Mouse (Mus musculus) embryonic facial prominence, embryonic 14.5 days (tissue): ENCODE data around the gene Gtpbp4. TPM values are rescaled to one million over a fixed set of nuclear protein-coding genes. Genes with fewer than 3 reads are reported as not detected.
A peak's percentile ranks its signal among the peaks of the same experiment; 100 is the strongest.
"Not testable (repeated sequence)": the region's sequence is repeated elsewhere in the genome, so short reads cannot be mapped to it uniquely, and the experiment has no call there.

ENCODE experiments used
- ATAC-seq: fragments of 200-750 bp; cut with Nextera tagmentation; 2 replicates; pipeline ENCODE4 v1.8.0; 2017; ENCODE audit warnings: low read depth, moderate number of reproducible peaks, moderate TSS enrichment
- DNase-seq: peaks from one replicate; pipeline ENCODE4 v3.0.0-alpha.2; 2015; ENCODE audit warnings: low spot score
- H3K27ac ChIP-seq: fragments of 300-500 bp; sonication (generic); replicated peaks from 2 replicates; pipeline ENCODE4 v1.5.1; 2014; ENCODE audit warnings: low read depth, mild to moderate bottlenecking, low read length, moderate library complexity
- H3K27me3 ChIP-seq: fragments of 300-500 bp; sonication (generic); replicated peaks from 2 replicates; pipeline ENCODE4 v1.6.1; 2014; ENCODE audit warnings: low read length; ENCODE audit not compliant: control insufficient read depth, insufficient read depth
- H3K36me3 ChIP-seq: fragments of 300-500 bp; sonication (generic); 2 replicates; pipeline ENCODE4 v1.6.1; 2014; ENCODE audit warnings: low read length, mixed read lengths; ENCODE audit not compliant: control insufficient read depth, insufficient read depth
- H3K4me1 ChIP-seq: fragments of 300-500 bp; sonication (generic); 2 replicates; pipeline ENCODE4 v1.6.1; 2014; ENCODE audit warnings: antibody characterized with exemption, low read length; ENCODE audit not compliant: control insufficient read depth, insufficient read depth
- H3K4me2 ChIP-seq: fragments of 300-500 bp; sonication (generic); 2 replicates; pipeline ENCODE4 v1.6.1; 2014; ENCODE audit warnings: low read depth, mild to moderate bottlenecking, low read length, moderate library complexity, mixed read lengths
- H3K4me3 ChIP-seq: fragments of 300-500 bp; sonication (generic); 2 replicates; pipeline ENCODE4 v1.5.1; 2014; ENCODE audit warnings: low read depth, mild to moderate bottlenecking, low read length
- H3K9ac ChIP-seq: fragments of 300-500 bp; sonication (generic); 2 replicates; pipeline ENCODE4 v1.6.1; 2014; ENCODE audit warnings: low read depth, mild to moderate bottlenecking, low read length, moderate library complexity, mixed read lengths
- H3K9me3 ChIP-seq: fragments of 300-500 bp; sonication (generic); 2 replicates; pipeline ENCODE4 v1.6.1; 2016; ENCODE audit warnings: low read length; ENCODE audit not compliant: control insufficient read depth
- WGBS: fragments of 180-500 bp; shearing (Covaris S2); extraction: QIAGEN DNeasy Blood & Tissue Kit; methylation state at CpG from one replicate; pipeline ENCODE4 v1.1.7; 2014; 5-methylcytosine and 5-hydroxymethylcytosine counted together
- polyA plus RNA-seq: library from polyadenylated mRNA; unstranded; fragments of >200 nt; fragmentation: Nextera tagmentation; extraction: Ambion mirVana; gene quantifications from 2 replicates; pipeline ENCODE4 v1.2.1, GENCODE M21; 2014

The Gtpbp4 gene
- polyA plus RNA-seq, 1 experiment from 2014 or later, result 75.6 TPM

- not testable (repeated sequence) for H3K9me3 ChIP-seq, H3K9ac ChIP-seq, DNase-seq, H3K4me2 ChIP-seq, H3K27ac ChIP-seq, H3K4me1 ChIP-seq, H3K4me3 ChIP-seq, H3K27me3 ChIP-seq, H3K36me3 ChIP-seq, ATAC-seq
- WGBS, result 61% methylated on average over 2 of the region's 3 CpGs
Measured at GRCm38 (mm10) chr13:8961128-8961888, 34.6 kb downstream of the Gtpbp4 start.

- H3K4me3 ChIP-seq, H3K9ac ChIP-seq, H3K27me3 ChIP-seq, H3K4me1 ChIP-seq, H3K27ac ChIP-seq, H3K36me3 ChIP-seq, H3K9me3 ChIP-seq, H3K4me2 ChIP-seq: not testable (repeated sequence)
- DNase-seq (peak; percentile 14), ATAC-seq (0 out of 2 replicates have a peak, but pooled peaks have one; percentile 50)
- WGBS, result 94% methylated on average over 5 of the region's 6 CpGs
Measured at GRCm38 (mm10) chr13:8959554-8959953, 36.3 kb downstream of the Gtpbp4 start.

GRCm38 (mm10) chr13:8959058-8959457, 36.8 kb downstream of the Gtpbp4 start:
- ATAC-seq, DNase-seq: not testable (repeated sequence)

GRCm38 (mm10) chr13:8956873-8957272, 39.0 kb downstream of the Gtpbp4 start:
- not testable (repeated sequence) for H3K4me3 ChIP-seq, ATAC-seq, H3K4me2 ChIP-seq, H3K9ac ChIP-seq, H3K4me1 ChIP-seq, H3K36me3 ChIP-seq, H3K27me3 ChIP-seq, H3K27ac ChIP-seq, H3K9me3 ChIP-seq, DNase-seq
- no CpG with 5 or more reads among the region's 5 CpGs for WGBS

More at GRCm38 (mm10) chr13:8959058-8959457, 36.8 kb downstream of the Gtpbp4 start:
- not testable (repeated sequence) for H3K4me2 ChIP-seq, H3K4me1 ChIP-seq, H3K4me3 ChIP-seq, H3K27me3 ChIP-seq, H3K9me3 ChIP-seq, H3K27ac ChIP-seq, H3K36me3 ChIP-seq, H3K9ac ChIP-seq
- 86% methylated on average over 1 of the region's 5 CpGs for WGBS

- 50% methylated on average over 1 of the region's 2 CpGs for WGBS
- DNase-seq, ATAC-seq, H3K9me3 ChIP-seq, H3K9ac ChIP-seq, H3K4me1 ChIP-seq, H3K36me3 ChIP-seq, H3K4me2 ChIP-seq, H3K4me3 ChIP-seq, H3K27me3 ChIP-seq, H3K27ac ChIP-seq: not testable (repeated sequence)
Measured at GRCm38 (mm10) chr13:8955127-8955526, 40.8 kb downstream of the Gtpbp4 start.

GRCm38 (mm10) chr13:8952563-8952962, 43.3 kb downstream of the Gtpbp4 start, which contains the start of gene Idi2:
Gene Idi2, plus strand, starts transcription at chr13:8952863.
- DNase-seq, H3K4me2 ChIP-seq, H3K4me1 ChIP-seq, H3K27ac ChIP-seq, H3K9me3 ChIP-seq, H3K27me3 ChIP-seq, H3K9ac ChIP-seq, ATAC-seq, H3K4me3 ChIP-seq, H3K36me3 ChIP-seq: not testable (repeated sequence)

GRCm38 (mm10) chr13:8948131-8948530, 47.8 kb downstream of the Gtpbp4 start, which contains the start of gene Gm9745:
Gene Gm9745, minus strand, starts transcription at chr13:8948231.
- DNase-seq, H3K4me2 ChIP-seq, H3K36me3 ChIP-seq, H3K27me3 ChIP-seq, H3K9me3 ChIP-seq, H3K27ac ChIP-seq, H3K4me3 ChIP-seq, H3K9ac ChIP-seq, H3K4me1 ChIP-seq, ATAC-seq: not testable (repeated sequence)

- H3K4me1 ChIP-seq, DNase-seq, H3K27ac ChIP-seq, H3K4me3 ChIP-seq, H3K9me3 ChIP-seq, ATAC-seq, H3K9ac ChIP-seq, H3K36me3 ChIP-seq, H3K4me2 ChIP-seq, H3K27me3 ChIP-seq: not testable (repeated sequence)
- WGBS, result no CpG with 5 or more reads among the region's 5 CpGs
Measured at GRCm38 (mm10) chr13:8943828-8944227, 52.1 kb downstream of the Gtpbp4 start.

- not testable (repeated sequence) for H3K9me3 ChIP-seq, H3K4me2 ChIP-seq, H3K36me3 ChIP-seq, ATAC-seq, H3K9ac ChIP-seq, H3K4me1 ChIP-seq, DNase-seq, H3K4me3 ChIP-seq, H3K27ac ChIP-seq, H3K27me3 ChIP-seq
- WGBS, result 57% methylated on average over 1 of the region's 5 CpGs
Measured at GRCm38 (mm10) chr13:8941701-8942100, 54.2 kb downstream of the Gtpbp4 start.
